Mouse (Mus musculus) kidney, adult 2 months (tissue): ENCODE results near the gene Foxp1.

Experiments used
- CTCF ChIP-seq: fragments of 200-500 bp; conservative IDR thresholded peaks from 2 replicates; pipeline ENCODE4 v1.5.1; 2011; ENCODE audit warnings: low read depth, mild to moderate bottlenecking, control low read depth, low read length, moderate library complexity, mixed read lengths; ENCODE audit not compliant: insufficient read depth, insufficient read length
- POLR2A ChIP-seq: fragments of 200-500 bp; IDR thresholded peaks from one replicate; pipeline ENCODE4 v1.6.1; 2011; ENCODE audit warnings: low read depth, low read length, control low read depth

DNA sequence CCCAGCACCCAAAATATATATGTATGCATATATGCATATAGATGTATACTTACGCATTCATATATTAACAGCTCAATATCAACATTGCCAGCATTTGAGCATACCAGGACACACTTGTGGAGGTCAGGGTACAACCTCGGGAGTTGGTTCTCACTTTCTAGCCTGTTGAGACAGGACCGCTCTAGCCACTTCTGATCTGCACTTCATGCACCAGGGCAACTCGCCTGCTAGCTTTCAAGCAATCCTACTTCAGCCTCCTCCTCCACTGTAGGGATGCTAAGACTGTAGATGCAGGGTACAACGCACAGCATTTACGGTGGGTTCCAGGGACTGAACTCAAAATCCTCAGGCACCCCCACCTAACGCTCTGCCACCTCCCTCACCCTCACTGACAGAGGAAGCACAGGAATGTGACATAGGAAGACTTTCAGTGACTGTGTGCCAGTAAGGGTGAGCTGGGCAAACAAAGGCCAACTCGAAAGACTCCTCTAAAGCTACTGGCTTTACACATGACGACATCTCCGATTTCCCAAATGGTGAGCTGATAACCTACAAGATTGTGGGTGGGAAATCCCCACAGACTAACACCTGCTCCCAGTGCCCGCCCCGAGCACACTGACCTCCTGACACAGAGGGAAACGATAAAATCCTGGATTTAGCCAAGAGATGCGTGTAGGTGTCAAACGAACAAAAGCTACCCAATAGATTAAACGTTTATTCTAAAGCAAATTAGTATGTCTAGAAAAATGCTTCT is 93.0 kb downstream of the Foxp1 start:
- TF ChIP-seq CTCF (no peak), POLR2A (no peak)
